ENCODE assay signal across 9 mouse cellular contexts in genomic region chr3:108237474-108238102, GRCm38 (mm10). TPM values are rescaled to one million over a fixed set of nuclear protein-coding genes. Genes with fewer than 3 reads are reported as not detected.
DNase-seq lines count a peak whose midpoint lies in the region; ATAC-seq and TF ChIP-seq lines count a peak whose summit lies in the region.
"Not testable (repeated sequence)": the region's sequence is repeated elsewhere in the genome, so short reads cannot be mapped to it uniquely, and the experiment has no call there.
"Had no signal": no experiment of that assay in that cellular context is flagged by ENCODE, and none has a peak within 500 bp of the region (broad histone marks: within the 10 kb centered on the region; RNA-seq: fewer than 3 reads in every experiment).

No protein-coding gene starts in this region.

- not testable (repeated sequence) for H3K4me1 ChIP-seq in ES-Bruce4 (ENCODE audit: control insufficient read depth, insufficient read depth, low read length); hindbrain, postnatal 0 days (ENCODE audit: insufficient read depth, low read length); lung, embryonic 14.5 days (ENCODE audit: insufficient read depth)

- CTCF ChIA-PET in Patski (lab: Charles Lee) = not testable (repeated sequence)

- DNase-seq in 416B (ENCODE audit: low read depth) = peak; percentile 29
- not testable (repeated sequence) for DNase-seq in Patski (ENCODE audit: low read depth, low spot score); gastrocnemius, adult 2 months; hindbrain, postnatal 0 days (ENCODE audit: low spot score); layer of hippocampus, adult 2 months (ENCODE audit: low spot score in 2 of 2); lung, embryonic 14.5 days

- TF ChIP-seq POLR2A in ES-Bruce4 (IDR thresholded peaks at IDR 0.05; ENCODE audit: insufficient read depth, low read length) = not testable (repeated sequence)

- POLR2A ChIA-PET in Patski (lab: Charles Lee) = not testable (repeated sequence)

- H3K36me3 ChIP-seq in ES-Bruce4 (ENCODE audit: control insufficient read depth, insufficient read depth, low read length, poor library complexity, severe bottlenecking); hindbrain, postnatal 0 days (ENCODE audit: insufficient read depth, low read length); lung, embryonic 14.5 days (ENCODE audit: insufficient read depth): not testable (repeated sequence)

- H3K4me3 ChIP-seq in ES-Bruce4 (ENCODE audit: low read depth, low read length); gastrocnemius, adult 2 months; hindbrain, postnatal 0 days (ENCODE audit: low read length); layer of hippocampus, adult 2 months; lung, embryonic 14.5 days (ENCODE audit: low read depth, low read length): not testable (repeated sequence)

- H3K27me3 ChIP-seq in ES-Bruce4 (ENCODE audit: control insufficient read depth, insufficient read depth, low read length, poor library complexity, severe bottlenecking); hindbrain, postnatal 0 days (ENCODE audit: insufficient read depth, low read length); lung, embryonic 14.5 days (ENCODE audit: insufficient read depth, low read length): not testable (repeated sequence)
- peaks cover 19% of the 10 kb centered on the region for H3K27me3 ChIP-seq in Patski

- not testable (repeated sequence) for H3K9ac ChIP-seq in ES-Bruce4 (ENCODE audit: low read depth, poor library complexity, severe bottlenecking); hindbrain, postnatal 0 days (replicated peaks; ENCODE audit: low read length); lung, embryonic 14.5 days

- not testable (repeated sequence) for H3K27ac ChIP-seq in ES-Bruce4 (ENCODE audit: insufficient read depth, low read length); gastrocnemius, adult 2 months; hindbrain, postnatal 0 days; layer of hippocampus, adult 2 months; lung, embryonic 14.5 days (ENCODE audit: low read depth)

- intact Hi-C loops in gastrocnemius, adult 2 months (cut with DNase I) = not testable (repeated sequence)

- H3K9me3 ChIP-seq in ES-Bruce4 (replicated peaks; ENCODE audit: control insufficient read depth, insufficient read depth, low read length, poor library complexity, severe bottlenecking); hindbrain, postnatal 0 days (ENCODE audit: low read length); lung, embryonic 14.5 days (ENCODE audit: low read depth, low read length): not testable (repeated sequence)

- TF ChIP-seq EP300 in ES-Bruce4 (IDR thresholded peaks at IDR 0.05; ENCODE audit: insufficient read depth, low read depth, low read length) = not testable (repeated sequence)

- H3K4me2 ChIP-seq in hindbrain, postnatal 0 days (ENCODE audit: low read depth, low read length); lung, embryonic 14.5 days: not testable (repeated sequence)

- WGBS in hindbrain, postnatal 0 days = 84% methylated on average over 4 of the region's 4 CpGs
- WGBS in lung, embryonic 14.5 days = 82% methylated on average over 4 of the region's 4 CpGs

- TF ChIP-seq CTCF in ES-Bruce4 (IDR thresholded peaks at IDR 0.05; ENCODE audit: low read depth, low read length) (peak; percentile 16), Patski (IDR thresholded peaks at IDR 0.05) (peak; percentile 65)
- peak; percentile 19; the same call in 1 of the 2 replicates for TF ChIP-seq CTCF in gastrocnemius, adult 2 months (IDR thresholded peaks at IDR 0.05)
- TF ChIP-seq CTCF in hindbrain, postnatal 0 days (IDR thresholded peaks at IDR 0.05; ENCODE audit: low read depth) = 0 out of 2 replicates have a peak, but pooled peaks have one; percentile 11
- peak; percentile 41 for TF ChIP-seq CTCF in layer of hippocampus, adult 2 months (conservative IDR thresholded peaks at IDR 0.05)
- TF ChIP-seq CTCF in lung, embryonic 14.5 days (IDR thresholded peaks at IDR 0.05; ENCODE audit: low read depth) = peak; percentile 36; the same call in 1 of the 2 replicates

- ATAC-seq in Patski; hindbrain, postnatal 0 days; lung, embryonic 14.5 days (ENCODE audit: insufficient read depth): not testable (repeated sequence)

- in situ Hi-C loops in Patski (cut with MboI; ENCODE audit: low pct_unique_long_range_greater_than_20kb) = not testable (repeated sequence)

RNA-seq across cellular contexts. Expression of gene Sypl2, which starts 11.1 kb away (rescaled TPM):
- polyA plus RNA-seq in ES-Bruce4 (2011; ENCODE audit: insufficient read depth, insufficient read length, low read depth, missing spikeins) (not detected in 2 replicates), Patski (2021) (not detected)
- total RNA-seq in gastrocnemius, adult 2 months (2021) = 100 to 1,000 TPM; 321 to 322 TPM
- total RNA-seq in hindbrain, postnatal 0 days (2014; rRNA removed) = 1.5 and 1.9 TPM in 2 replicates
- 0.75 and 0.81 TPM in 2 replicates for polyA plus RNA-seq in hindbrain, postnatal 0 days (2015; fragmentation: Nextera tagmentation; extraction: Ambion mirVana)
- 1 to 10 TPM; 2.0 to 3.0 TPM for total RNA-seq in layer of hippocampus, adult 2 months (2021)
- 0.54 and 0.96 TPM in 2 replicates for polyA plus RNA-seq in lung, embryonic 14.5 days (2014; fragmentation: Nextera tagmentation; extraction: Ambion mirVana)
- total RNA-seq: granulocyte monocyte progenitor cell, adult 5-6 weeks; hematopoietic stem cell, adult 5-6 weeks had no signal

RNA-seq across cellular contexts. Expression of gene Psma5, which starts 19.1 kb away (rescaled TPM):
- polyA plus RNA-seq in ES-Bruce4 (2011; ENCODE audit: insufficient read depth, insufficient read length, low read depth, missing spikeins) (159 and 168 TPM in 2 replicates), Patski (2021) (239 TPM)
- 10 to 100 TPM; 51.8 to 55.7 TPM for total RNA-seq in gastrocnemius, adult 2 months (2021)
- total RNA-seq in hindbrain, postnatal 0 days (2014; rRNA removed) = 81.8 and 93.6 TPM in 2 replicates
- 232 and 238 TPM in 2 replicates for polyA plus RNA-seq in hindbrain, postnatal 0 days (2015; fragmentation: Nextera tagmentation; extraction: Ambion mirVana)
- total RNA-seq in layer of hippocampus, adult 2 months (2021) = 10 to 100 TPM; 68.2 to 76.8 TPM
- polyA plus RNA-seq in lung, embryonic 14.5 days (2014; fragmentation: Nextera tagmentation; extraction: Ambion mirVana) = 320 and 323 TPM in 2 replicates

RNA-seq across cellular contexts. Expression of gene Atxn7l2, which starts 26.9 kb away (rescaled TPM):
- polyA plus RNA-seq in ES-Bruce4 (2011; ENCODE audit: insufficient read depth, insufficient read length, low read depth, missing spikeins) (4.3 and 9.2 TPM in 2 replicates), Patski (2021) (17.4 TPM)
- total RNA-seq in gastrocnemius, adult 2 months (2021) = 1 to 10 TPM; 6.4 to 8.6 TPM
- total RNA-seq in hindbrain, postnatal 0 days (2014; rRNA removed) = 18.4 and 20.8 TPM in 2 replicates
- polyA plus RNA-seq in hindbrain, postnatal 0 days (2015; fragmentation: Nextera tagmentation; extraction: Ambion mirVana) = 15.1 and 15.4 TPM in 2 replicates
- total RNA-seq in layer of hippocampus, adult 2 months (2021) = 10 to 100 TPM; 31.9 to 34.6 TPM
- polyA plus RNA-seq in lung, embryonic 14.5 days (2014; fragmentation: Nextera tagmentation; extraction: Ambion mirVana) = 14.0 and 18.1 TPM in 2 replicates

RNA-seq across cellular contexts. Expression of gene Cyb561d1, which starts 36.6 kb away (rescaled TPM):
- polyA plus RNA-seq in ES-Bruce4 (2011; ENCODE audit: insufficient read depth, insufficient read length, low read depth, missing spikeins) (3.3 and 3.7 TPM in 2 replicates), Patski (2021) (9.2 TPM)
- total RNA-seq in gastrocnemius, adult 2 months (2021) = 1 to 10 TPM; 2.8 to 3.8 TPM
- 3.8 and 4.2 TPM in 2 replicates for total RNA-seq in hindbrain, postnatal 0 days (2014; rRNA removed)
- 3.1 and 3.3 TPM in 2 replicates for polyA plus RNA-seq in hindbrain, postnatal 0 days (2015; fragmentation: Nextera tagmentation; extraction: Ambion mirVana)
- total RNA-seq in layer of hippocampus, adult 2 months (2021) = 10 to 100 TPM; 16.3 to 16.8 TPM
- 2.0 TPM in 2 replicates for polyA plus RNA-seq in lung, embryonic 14.5 days (2014; fragmentation: Nextera tagmentation; extraction: Ambion mirVana)

RNA-seq across cellular contexts. Expression of gene Sort1, which starts 46.3 kb away (rescaled TPM):
- 21.5 and 25.6 TPM in 2 replicates for polyA plus RNA-seq in ES-Bruce4 (2011; ENCODE audit: insufficient read depth, insufficient read length, low read depth, missing spikeins)
- 125 TPM for polyA plus RNA-seq in Patski (2021)
- 10 to 100 TPM; 28.4 to 56.4 TPM for total RNA-seq in gastrocnemius, adult 2 months (2021)
- total RNA-seq in hindbrain, postnatal 0 days (2014; rRNA removed) = 65.0 and 73.9 TPM in 2 replicates
- 11.7 and 13.3 TPM in 2 replicates for polyA plus RNA-seq in hindbrain, postnatal 0 days (2015; fragmentation: Nextera tagmentation; extraction: Ambion mirVana)
- total RNA-seq in layer of hippocampus, adult 2 months (2021) = 100 to 1,000 TPM; 360 to 361 TPM
- polyA plus RNA-seq in lung, embryonic 14.5 days (2014; fragmentation: Nextera tagmentation; extraction: Ambion mirVana) = 32.7 and 33.2 TPM in 2 replicates

Comparison
In these comparisons a context has a peak if more than half of its experiments do, and no peak if none do; other contexts are left out.
1. CTCF ChIP-seq: peak in every context shown above with its lines; median percentile 65 in Patski; 41 in layer of hippocampus, adult 2 months; 36 in lung, embryonic 14.5 days; 19 in gastrocnemius, adult 2 months; 16 in ES-Bruce4; 11 in hindbrain, postnatal 0 days.